Mouse (Mus musculus): ENCODE data around the gene Syne1. TPM values are rescaled to one million over a fixed set of nuclear protein-coding genes. Genes with fewer than 3 reads are reported as not detected.

Syne1 gene
- total and polyA plus RNA-seq, 3 experiments, result 5.3 to 6.8 TPM; not detected in 1

- TF ChIP-seq ELF1 (IDR thresholded peaks at IDR 0.05; ENCODE audit: low read depth, low read length) (no peak), USF1 (IDR thresholded peaks at IDR 0.05; ENCODE audit: low read depth, low read length) (no peak), NELFE (IDR thresholded peaks at IDR 0.05; ENCODE audit: low read depth, low read length) (no peak), KAT2A (conservative IDR thresholded peaks at IDR 0.05; ENCODE audit: low read depth, low read length) (no peak), NRF1 (IDR thresholded peaks at IDR 0.05; ENCODE audit: insufficient read depth, low read depth, low read length, poor library complexity, severe bottlenecking) (no peak), GATA1 (IDR thresholded peaks at IDR 0.05; ENCODE audit: low read depth, low read length) (no peak), TBP (IDR thresholded peaks at IDR 0.05; ENCODE audit: low read depth, low read length) (no peak), MAZ (IDR thresholded peaks at IDR 0.05; ENCODE audit: low read depth, low read length) (no peak), ZNF384 (IDR thresholded peaks at IDR 0.05; ENCODE audit: low read depth, low read length) (no peak), MXI1 (IDR thresholded peaks at IDR 0.05; ENCODE audit: low read depth, low read length) (no peak), E2F4 (IDR thresholded peaks at IDR 0.05; ENCODE audit: borderline replicate concordance, low read depth, low read length) (no peak), CHD2 (IDR thresholded peaks at IDR 0.05; ENCODE audit: low read length) (no peak), MYC (IDR thresholded peaks at IDR 0.05; ENCODE audit: low read depth, low read length) (no peak), MEF2A (IDR thresholded peaks at IDR 0.05; ENCODE audit: extremely low read depth, insufficient replicate concordance, low read depth, low read length, poor library complexity, severe bottlenecking) (no peak), UBTF (IDR thresholded peaks at IDR 0.05; ENCODE audit: borderline replicate concordance, insufficient read depth, low read depth, low read length) (no peak), RCOR1 (IDR thresholded peaks at IDR 0.05; ENCODE audit: low read depth, low read length) (no peak)
- H3K27ac ChIP-seq (ENCODE audit: control insufficient read depth, low read depth, low read length), result no peak overlapping the region
- peak; percentile 24 for DNase-seq (ENCODE audit: low read depth, low spot score)
- no peaks in the 10 kb centered on the region for H3K79me2 ChIP-seq (ENCODE audit: control insufficient read depth, insufficient read depth, low read length, poor library complexity)
- H3K9ac ChIP-seq (ENCODE audit: control insufficient read depth, low read depth, low read length, poor library complexity, severe bottlenecking), result no peak overlapping the region
- no peaks in the 10 kb centered on the region for H3K9me3 ChIP-seq (replicated peaks; ENCODE audit: insufficient read depth, low read length)
- H3K4me3 ChIP-seq (ENCODE audit: control insufficient read depth in 1 of 2, insufficient read depth in 1 of 2, low read depth in 2 of 2, low read length in 2 of 2), result no peak overlapping the region
- no peaks in the 10 kb centered on the region for H3K4me1 ChIP-seq (ENCODE audit: control insufficient read depth in 1 of 2, insufficient read depth in 2 of 2, low read length in 2 of 2)
- H3K27me3 ChIP-seq (ENCODE audit: control insufficient read depth in 1 of 2, insufficient read depth in 2 of 2, low read length in 2 of 2), result no peaks in the 10 kb centered on the region
- H3K36me3 ChIP-seq (ENCODE audit: control insufficient read depth in 1 of 2, insufficient read depth in 2 of 2, low read length in 2 of 2), result no peaks in the 10 kb centered on the region; a peak in 1 of 4 replicates
Measured at GRCm38 (mm10) chr10:5045671-5046070, 505.6 kb downstream of the Syne1 start.

DNA sequence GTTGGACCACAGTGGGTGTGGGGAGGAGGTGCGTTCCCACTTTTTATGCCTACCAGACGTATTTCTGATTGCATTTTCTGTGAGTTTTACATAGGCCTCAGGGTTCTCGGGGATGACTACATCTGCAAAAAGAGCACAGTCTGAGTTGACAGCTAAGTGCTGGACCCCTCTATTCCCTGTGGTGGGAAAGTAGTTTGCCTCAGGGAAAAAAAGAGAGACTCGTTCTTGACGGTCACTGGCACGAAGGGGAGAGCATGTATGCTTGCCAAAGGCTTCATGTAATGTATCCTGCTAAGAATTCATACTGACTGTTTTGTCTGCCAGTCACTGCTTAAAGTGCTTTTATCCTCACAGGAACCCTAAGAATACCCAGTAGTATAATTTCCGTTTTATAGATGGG, 506.1 kb downstream of the Syne1 start:
- Histone ChIP-seq H3K27ac (ENCODE audit: control insufficient read depth, low read depth, low read length) (no peak overlapping the region), H3K79me2 (ENCODE audit: control insufficient read depth, insufficient read depth, low read length, poor library complexity) (no peaks in the 10 kb centered on the region), H3K9ac (ENCODE audit: control insufficient read depth, low read depth, low read length, poor library complexity, severe bottlenecking) (no peak overlapping the region), H3K36me3 (ENCODE audit: control insufficient read depth in 1 of 2, insufficient read depth in 2 of 2, low read length in 2 of 2) (no peaks in the 10 kb centered on the region; a peak in 1 of 4 replicates), H3K4me1 (ENCODE audit: control insufficient read depth in 1 of 2, insufficient read depth in 2 of 2, low read length in 2 of 2) (no peaks in the 10 kb centered on the region), H3K27me3 (ENCODE audit: control insufficient read depth in 1 of 2, insufficient read depth in 2 of 2, low read length in 2 of 2) (no peaks in the 10 kb centered on the region), H3K9me3 (replicated peaks; ENCODE audit: insufficient read depth, low read length) (no peaks in the 10 kb centered on the region), H3K4me3 (ENCODE audit: control insufficient read depth in 1 of 2, insufficient read depth in 1 of 2, low read depth in 2 of 2, low read length in 2 of 2) (no peak overlapping the region)
- no peak for DNase-seq (ENCODE audit: low read depth, low spot score)
- TF ChIP-seq USF1 (IDR thresholded peaks at IDR 0.05; ENCODE audit: low read depth, low read length) (no peak), EP300 (IDR thresholded peaks at IDR 0.05; ENCODE audit: low read depth in 1 of 2, low read length in 2 of 2) (no peak), ETS1 (IDR thresholded peaks at IDR 0.05; ENCODE audit: low read depth, low read length) (no peak), POLR2AphosphoS2 (IDR thresholded peaks at IDR 0.05; ENCODE audit: low read length) (no peak), GATA1 (IDR thresholded peaks at IDR 0.05; ENCODE audit: low read depth, low read length) (no peak), MAZ (IDR thresholded peaks at IDR 0.05; ENCODE audit: low read depth, low read length) (no peak), ZKSCAN1 (IDR thresholded peaks at IDR 0.05; ENCODE audit: low read depth, low read length) (no peak), ZMIZ1 (IDR thresholded peaks at IDR 0.05; ENCODE audit: low read depth, low read length) (no peak), CHD1 (IDR thresholded peaks at IDR 0.05; ENCODE audit: low read depth, low read length) (no peak), HCFC1 (IDR thresholded peaks at IDR 0.05; ENCODE audit: low read depth, low read length) (no peak), ELF1 (IDR thresholded peaks at IDR 0.05; ENCODE audit: low read depth, low read length) (no peak), RAD21 (IDR thresholded peaks at IDR 0.05; ENCODE audit: low read depth, low read length) (no peak), NRF1 (IDR thresholded peaks at IDR 0.05; ENCODE audit: insufficient read depth, low read depth, low read length, poor library complexity, severe bottlenecking) (no peak)

Data from MEL (cell line).